Mouse (Mus musculus) forebrain, embryonic 13.5 days (tissue): ENCODE data around the gene Fsd1. TPM values are rescaled to one million over a fixed set of nuclear protein-coding genes. Genes with fewer than 3 reads are reported as not detected.

Experiments
- ATAC-seq: fragments of 200-750 bp; cut with Nextera tagmentation; 2 replicates; pipeline ENCODE4 v1.8.0; 2017
- H3K27ac ChIP-seq: fragments of 300-500 bp; sonication (generic); 2 replicates; pipeline ENCODE4 v1.5.1; 2015; ENCODE audit warnings: inconsistent platforms, mild to moderate bottlenecking, moderate library complexity
- H3K27me3 ChIP-seq: fragments of 300-500 bp; sonication (generic); 2 replicates; pipeline ENCODE4 v1.6.1; 2015; ENCODE audit warnings: mild to moderate bottlenecking, inconsistent platforms
- H3K36me3 ChIP-seq: fragments of 300-500 bp; sonication (generic); 2 replicates; pipeline ENCODE4 v1.6.1; 2015; ENCODE audit warnings: mild to moderate bottlenecking, inconsistent platforms; ENCODE audit not compliant: poor library complexity, severe bottlenecking
- H3K4me1 ChIP-seq: fragments of 300-500 bp; sonication (generic); 2 replicates; pipeline ENCODE4 v1.6.1; 2015; ENCODE audit warnings: inconsistent platforms
- H3K4me2 ChIP-seq: fragments of 300-500 bp; sonication (generic); 2 replicates; pipeline ENCODE4 v1.6.1; 2015; ENCODE audit warnings: inconsistent platforms, mild to moderate bottlenecking, moderate library complexity
- H3K4me3 ChIP-seq: fragments of 300-500 bp; sonication (generic); 2 replicates; pipeline ENCODE4 v1.5.1; 2015; ENCODE audit warnings: mild to moderate bottlenecking, inconsistent platforms
- H3K9ac ChIP-seq: fragments of 300-500 bp; sonication (generic); 2 replicates; pipeline ENCODE4 v1.6.1; 2015; ENCODE audit warnings: mild to moderate bottlenecking, inconsistent platforms
- H3K9me3 ChIP-seq: fragments of 300-500 bp; sonication (generic); replicated peaks from 2 replicates; pipeline ENCODE4 v1.6.1; 2016; ENCODE audit warnings: inconsistent platforms
- WGBS: fragments of 180-500 bp; shearing (Covaris S2); methylation state at CpG from one replicate; pipeline ENCODE4 v1.1.7; 2015; 5-methylcytosine and 5-hydroxymethylcytosine counted together
- polyA plus RNA-seq: library from polyadenylated mRNA; unstranded; fragments of >200 nt; fragmentation: Nextera tagmentation; extraction: Ambion mirVana; gene quantifications from 2 replicates; pipeline ENCODE4 v1.2.1, GENCODE M21; 2015

The Fsd1 gene
- polyA plus RNA-seq, 1 experiment from 2014 or later: 96.0 TPM

GRCm38 (mm10) chr17:56024931-56025330 lies 38.6 kb downstream of the Fsd1 start:
- 80% methylated on average over 5 of the region's 5 CpGs for WGBS
- peaks cover 6% of the 10 kb centered on the region; the same call in 1 of the 2 replicates for H3K4me1 ChIP-seq
- no peak overlapping the region for H3K9ac ChIP-seq
- peaks cover 43% of the 10 kb centered on the region for H3K36me3 ChIP-seq
- no peak overlapping the region for H3K27ac ChIP-seq
- H3K9me3 ChIP-seq: no peaks in the 10 kb centered on the region
- H3K4me2 ChIP-seq: no peak overlapping the region
- ATAC-seq: no peak
- H3K27me3 ChIP-seq: no peaks in the 10 kb centered on the region
- H3K4me3 ChIP-seq: no peak overlapping the region

GRCm38 (mm10) chr17:56026303-56026702 lies 40.0 kb downstream of the Fsd1 start:
- no peaks in the 10 kb centered on the region for H3K9me3 ChIP-seq
- no peak overlapping the region for H3K27ac ChIP-seq
- no peak overlapping the region for H3K9ac ChIP-seq
- peaks cover 10% of the 10 kb centered on the region for H3K4me1 ChIP-seq
- peaks cover 46% of the 10 kb centered on the region for H3K36me3 ChIP-seq
- no peaks in the 10 kb centered on the region for H3K27me3 ChIP-seq
- no peak for ATAC-seq
- H3K4me3 ChIP-seq: no peak overlapping the region
- no peak overlapping the region for H3K4me2 ChIP-seq
- 88% methylated on average over 1 of the region's 1 CpGs for WGBS

GRCm38 (mm10) chr17:56026881-56027280 lies 40.6 kb downstream of the Fsd1 start:
- H3K36me3 ChIP-seq: peaks cover 46% of the 10 kb centered on the region
- H3K4me2 ChIP-seq: no peak overlapping the region
- no peak overlapping the region for H3K9ac ChIP-seq
- WGBS: 70% methylated on average over 1 of the region's 1 CpGs
- H3K27me3 ChIP-seq: no peaks in the 10 kb centered on the region
- peaks cover 10% of the 10 kb centered on the region for H3K4me1 ChIP-seq
- no peak for ATAC-seq
- H3K27ac ChIP-seq: no peak overlapping the region
- no peaks in the 10 kb centered on the region for H3K9me3 ChIP-seq
- no peak overlapping the region for H3K4me3 ChIP-seq

- no peak overlapping the region for H3K27ac ChIP-seq
- H3K27me3 ChIP-seq: no peaks in the 10 kb centered on the region
- no peak overlapping the region for H3K4me3 ChIP-seq
- peaks cover 47% of the 10 kb centered on the region for H3K36me3 ChIP-seq
- no peaks in the 10 kb centered on the region for H3K9me3 ChIP-seq
- peaks cover 9% of the 10 kb centered on the region; the same call in 1 of the 2 replicates for H3K4me1 ChIP-seq
- no peak overlapping the region for H3K9ac ChIP-seq
- ATAC-seq: no peak
- H3K4me2 ChIP-seq: no peak overlapping the region
- 95% methylated on average over 5 of the region's 5 CpGs for WGBS
Measured at GRCm38 (mm10) chr17:56027801-56028441, 41.6 kb downstream of the Fsd1 start.

- no peak overlapping the region for H3K27ac ChIP-seq
- ATAC-seq: no peak
- H3K27me3 ChIP-seq: no peaks in the 10 kb centered on the region
- H3K9ac ChIP-seq: no peak overlapping the region
- no peak overlapping the region for H3K4me3 ChIP-seq
- peaks cover 58% of the 10 kb centered on the region for H3K36me3 ChIP-seq
- H3K4me1 ChIP-seq: peaks cover 23% of the 10 kb centered on the region
- 93% methylated on average over 9 of the region's 9 CpGs for WGBS
- no peak overlapping the region for H3K4me2 ChIP-seq
- H3K9me3 ChIP-seq: no peaks in the 10 kb centered on the region
Measured at GRCm38 (mm10) chr17:56030238-56030870, 44.0 kb downstream of the Fsd1 start.

GRCm38 (mm10) chr17:56030919-56031318 lies 44.6 kb downstream of the Fsd1 start:
- Histone ChIP-seq H3K4me3 (no peak overlapping the region), H3K27ac (no peak overlapping the region; the same call in 1 of the 2 replicates), H3K9me3 (no peaks in the 10 kb centered on the region), H3K36me3 (peaks cover 57% of the 10 kb centered on the region), H3K4me2 (no peak overlapping the region), H3K27me3 (no peaks in the 10 kb centered on the region), H3K4me1 (peaks cover 28% of the 10 kb centered on the region), H3K9ac (no peak overlapping the region)
- no peak for ATAC-seq
- 75% methylated on average over 5 of the region's 5 CpGs for WGBS

GRCm38 (mm10) chr17:56031431-56031830 lies 45.1 kb downstream of the Fsd1 start:
- Histone ChIP-seq H3K4me1 (peaks cover 31% of the 10 kb centered on the region), H3K4me3 (no peak overlapping the region), H3K27me3 (no peaks in the 10 kb centered on the region), H3K9me3 (no peaks in the 10 kb centered on the region), H3K9ac (no peak overlapping the region), H3K4me2 (no peak overlapping the region), H3K27ac (no peak overlapping the region; the same call in 1 of the 2 replicates), H3K36me3 (peaks cover 57% of the 10 kb centered on the region)
- 96% methylated on average over 7 of the region's 7 CpGs for WGBS
- ATAC-seq: no peak

- no peaks in the 10 kb centered on the region for H3K9me3 ChIP-seq
- 75% methylated on average over 6 of the region's 6 CpGs for WGBS
- H3K36me3 ChIP-seq: peaks cover 57% of the 10 kb centered on the region
- no peak overlapping the region for H3K9ac ChIP-seq
- H3K4me1 ChIP-seq: peaks cover 34% of the 10 kb centered on the region
- H3K27ac ChIP-seq: no peak overlapping the region
- no peaks in the 10 kb centered on the region for H3K27me3 ChIP-seq
- H3K4me3 ChIP-seq: no peak overlapping the region
- ATAC-seq: no peak
- no peak overlapping the region for H3K4me2 ChIP-seq
Measured at GRCm38 (mm10) chr17:56032127-56032733, 45.9 kb downstream of the Fsd1 start.

- ATAC-seq: no peak
- WGBS: 79% methylated on average over 7 of the region's 7 CpGs
- Histone ChIP-seq H3K36me3 (peaks cover 51% of the 10 kb centered on the region), H3K9ac (no peak overlapping the region), H3K4me1 (peaks cover 34% of the 10 kb centered on the region), H3K4me2 (no peak overlapping the region), H3K27ac (no peak overlapping the region), H3K9me3 (no peaks in the 10 kb centered on the region), H3K4me3 (no peak overlapping the region), H3K27me3 (no peaks in the 10 kb centered on the region)
Measured at GRCm38 (mm10) chr17:56032831-56033230, 46.5 kb downstream of the Fsd1 start.

GRCm38 (mm10) chr17:56034040-56034725 lies 47.9 kb downstream of the Fsd1 start:
- Histone ChIP-seq H3K4me3 (no peak overlapping the region), H3K27ac (no peak overlapping the region), H3K4me2 (0 out of 2 replicates have a peak overlapping the region, but pooled peaks have one; percentile 67), H3K9me3 (no peaks in the 10 kb centered on the region), H3K4me1 (peaks cover 34% of the 10 kb centered on the region), H3K9ac (no peak overlapping the region), H3K27me3 (no peaks in the 10 kb centered on the region), H3K36me3 (peaks cover 38% of the 10 kb centered on the region)
- ATAC-seq: no peak
- WGBS: 90% methylated on average over 7 of the region's 7 CpGs

- H3K36me3 ChIP-seq: peaks cover 33% of the 10 kb centered on the region
- ATAC-seq: no peak
- WGBS: 89% methylated on average over 6 of the region's 6 CpGs
- H3K4me1 ChIP-seq: peaks cover 34% of the 10 kb centered on the region
- H3K9ac ChIP-seq: peak overlapping the region; percentile 90; the same call in 1 of the 2 replicates
- H3K9me3 ChIP-seq: no peaks in the 10 kb centered on the region
- H3K4me2 ChIP-seq: peak overlapping the region; percentile 67; the same call in 1 of the 2 replicates
- H3K4me3 ChIP-seq: peak overlapping the region; percentile 85; the same call in 1 of the 2 replicates
- no peaks in the 10 kb centered on the region for H3K27me3 ChIP-seq
- no peak overlapping the region for H3K27ac ChIP-seq
Measured at GRCm38 (mm10) chr17:56034726-56035100, 48.4 kb downstream of the Fsd1 start.

GRCm38 (mm10) chr17:56035216-56035615 lies 48.9 kb downstream of the Fsd1 start:
- H3K4me1 ChIP-seq: peaks cover 34% of the 10 kb centered on the region
- ATAC-seq: no peak

More at GRCm38 (mm10) chr17:56035216-56035615, 48.9 kb downstream of the Fsd1 start:
- Histone ChIP-seq H3K9me3 (no peaks in the 10 kb centered on the region), H3K36me3 (peaks cover 29% of the 10 kb centered on the region), H3K9ac (peak overlapping the region; percentile 90), H3K27me3 (no peaks in the 10 kb centered on the region), H3K27ac (no peak overlapping the region), H3K4me2 (peak overlapping the region; percentile 67), H3K4me3 (peak overlapping the region; percentile 85)
- 89% methylated on average over 4 of the region's 4 CpGs for WGBS
